Mouse (Mus musculus): ENCODE data around the gene Aph1c. TPM values are rescaled to one million over a fixed set of nuclear protein-coding genes. Genes with fewer than 3 reads are reported as not detected.
"Not testable (repeated sequence)": the region's sequence is repeated elsewhere in the genome, so short reads cannot be mapped to it uniquely, and the experiment has no call there.

Gene Aph1c
- total RNA-seq (2021), result 10 to 100 TPM in 1 of 2 experiments, 1 to 10 TPM in 1; 9.6 to 10.4 TPM
- long read RNA-seq, experiment 1, full-length matches to known transcripts, result 6 of 12 reads
- long read RNA-seq, experiment 1, partial matches to known transcripts, result 2 of 12 reads
- long read RNA-seq, experiment 1, other reads (novel, unspliced or antisense), result 4 of 12 reads
- long read RNA-seq, experiment 2, full-length matches to known transcripts, result 21 of 32 reads
- long read RNA-seq, experiment 2, partial matches to known transcripts, result 3 of 32 reads
- long read RNA-seq, experiment 2, other reads (novel, unspliced or antisense), result 8 of 32 reads

DNA sequence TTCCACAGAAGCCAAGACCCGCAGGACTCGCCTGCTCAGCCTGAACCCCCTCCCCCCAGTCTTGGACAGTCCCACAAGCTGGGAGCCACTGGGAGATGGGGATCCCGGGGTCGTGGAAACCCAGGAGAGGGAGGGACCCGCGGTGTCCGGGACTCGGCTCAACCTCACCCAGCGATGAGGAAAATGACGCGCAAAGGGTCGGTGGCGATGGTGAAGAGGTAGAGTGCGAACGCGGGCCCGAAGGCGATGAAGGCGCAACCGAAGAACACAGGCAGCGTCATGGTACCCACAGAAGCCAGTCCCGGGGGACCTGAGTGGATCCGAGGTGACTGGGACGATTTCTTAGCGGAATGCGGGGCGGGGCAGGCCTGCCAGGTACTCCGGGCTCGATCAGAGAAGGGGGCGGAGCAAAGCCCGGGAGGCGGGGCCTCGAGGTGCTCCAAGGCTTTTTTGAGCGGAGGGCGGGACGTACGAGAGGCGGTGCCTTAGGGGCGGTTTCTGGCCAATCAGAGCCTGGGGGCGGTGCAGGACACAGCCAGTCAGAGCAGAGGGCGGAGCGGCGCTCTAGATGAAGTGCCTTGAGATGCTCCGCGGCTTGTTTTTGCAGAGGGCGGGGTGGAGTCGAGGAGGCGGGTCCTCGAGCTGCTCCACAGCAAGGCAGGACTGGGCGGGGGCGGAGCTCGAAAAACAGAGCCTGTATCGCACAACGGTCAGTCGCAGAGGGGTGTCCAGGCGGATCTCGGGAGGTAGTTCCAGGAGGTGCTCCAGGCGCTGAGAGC is at the start of gene Aph1c:
Gene Aph1c (minus strand): TSS at position 409 of the 779 bp plus-strand sequence.
- peak; percentile 91 to 98 for DNase-seq (ENCODE audit: low spot score in 2 of 2)

DNA sequence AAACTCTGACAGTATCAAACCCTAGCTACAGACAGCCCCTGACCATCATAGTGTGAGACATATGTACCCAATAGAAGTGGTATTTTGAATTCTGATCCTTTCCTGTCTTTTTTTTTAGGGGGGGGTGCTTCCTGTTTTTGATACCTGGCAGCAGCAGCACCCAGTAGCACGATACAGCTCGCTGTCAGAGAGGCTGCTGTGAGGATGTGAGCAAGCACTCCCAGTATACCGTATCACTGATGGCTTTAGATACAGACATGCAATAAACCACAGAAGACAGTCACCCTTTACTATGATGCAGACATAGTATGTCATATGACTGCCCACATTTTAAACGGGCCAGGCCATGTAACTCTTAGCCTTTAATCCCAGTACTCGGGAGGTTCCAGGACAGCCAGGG is 49.0 kb upstream of the Aph1c start:
- no peak for DNase-seq (ENCODE audit: low spot score in 2 of 2)

DNA sequence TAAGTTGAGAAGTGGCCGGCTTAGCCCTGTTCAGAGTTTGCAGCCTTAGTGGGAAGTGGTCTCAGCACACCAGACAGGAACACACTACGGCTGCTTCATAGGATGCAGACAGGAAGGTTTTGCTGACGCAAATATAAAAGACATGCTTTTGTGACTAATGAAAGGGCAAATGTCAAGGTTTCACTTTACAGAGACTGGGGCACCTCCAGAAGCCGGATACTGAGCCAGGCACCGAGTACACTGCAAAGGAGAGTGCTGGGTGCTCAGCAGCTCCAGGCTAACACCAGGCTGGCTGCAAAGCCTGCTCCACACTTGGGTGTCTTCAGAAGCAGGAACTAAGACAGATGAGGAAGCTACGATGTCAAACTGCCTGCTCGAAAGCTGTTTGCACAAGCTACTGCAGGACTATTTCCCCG is 47.9 kb upstream of the Aph1c start:
- no peak for DNase-seq (ENCODE audit: low spot score in 2 of 2)

DNA sequence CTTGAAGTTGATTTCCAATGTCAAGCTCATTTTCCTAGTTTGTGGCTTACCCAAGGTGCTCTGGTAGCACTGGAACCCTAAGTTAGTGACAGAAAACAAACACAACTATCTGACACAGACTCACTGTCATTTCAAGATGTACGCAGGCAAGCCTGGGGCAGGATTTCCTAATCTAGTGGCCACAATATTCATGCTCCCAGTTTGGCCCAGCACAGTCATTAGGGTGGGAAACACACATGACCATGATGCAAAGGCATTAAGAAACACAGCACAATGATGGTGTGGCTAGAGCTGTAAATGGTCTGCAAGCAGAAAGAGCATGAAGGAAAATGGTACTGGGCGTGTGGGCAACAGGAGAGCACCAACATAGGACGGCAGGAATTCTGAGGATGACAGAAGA is 47.3 kb upstream of the Aph1c start:
- DNase-seq (ENCODE audit: low spot score in 2 of 2), result no peak

DNA sequence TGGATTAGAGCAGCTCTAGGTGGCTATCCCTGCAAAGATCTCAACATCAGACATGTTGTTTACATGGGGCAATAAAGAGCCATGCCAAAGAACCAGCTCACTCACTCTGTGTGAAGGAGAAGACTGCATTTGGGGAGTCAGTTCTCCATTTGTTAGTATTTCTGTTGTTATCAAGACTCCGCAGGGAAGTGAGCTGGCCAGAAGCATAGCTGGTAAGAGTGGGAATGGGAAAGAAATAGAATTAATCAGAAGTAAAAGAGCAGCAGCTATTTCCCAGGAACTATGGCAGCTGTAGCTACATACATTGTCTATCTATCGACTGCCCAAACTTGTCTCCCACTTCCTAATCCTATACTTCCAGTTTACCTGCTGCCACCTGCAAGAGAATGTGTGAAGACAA is 46.2 kb upstream of the Aph1c start:
- no peak for DNase-seq (ENCODE audit: low spot score in 2 of 2)

DNA sequence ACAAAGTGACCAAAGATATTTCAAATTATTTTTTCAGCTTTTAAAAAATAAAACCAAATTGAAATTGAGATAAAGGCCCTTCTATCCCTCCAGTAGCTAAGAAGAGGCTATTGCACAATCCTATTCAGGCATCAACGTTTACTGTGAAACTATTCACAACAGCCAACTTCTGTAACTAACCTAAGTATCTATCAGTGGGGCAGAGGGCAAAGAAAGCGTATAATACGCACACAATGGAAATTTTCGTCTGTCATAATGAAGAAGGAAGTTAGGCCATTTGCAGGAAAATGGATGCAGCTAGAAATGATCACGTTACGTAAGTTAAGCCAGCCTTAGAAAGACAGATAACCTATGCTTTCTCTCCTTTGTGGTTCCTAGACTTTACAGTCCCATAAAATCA is 45.0 kb upstream of the Aph1c start:
- DNase-seq (ENCODE audit: low spot score in 2 of 2), result no peak

DNA sequence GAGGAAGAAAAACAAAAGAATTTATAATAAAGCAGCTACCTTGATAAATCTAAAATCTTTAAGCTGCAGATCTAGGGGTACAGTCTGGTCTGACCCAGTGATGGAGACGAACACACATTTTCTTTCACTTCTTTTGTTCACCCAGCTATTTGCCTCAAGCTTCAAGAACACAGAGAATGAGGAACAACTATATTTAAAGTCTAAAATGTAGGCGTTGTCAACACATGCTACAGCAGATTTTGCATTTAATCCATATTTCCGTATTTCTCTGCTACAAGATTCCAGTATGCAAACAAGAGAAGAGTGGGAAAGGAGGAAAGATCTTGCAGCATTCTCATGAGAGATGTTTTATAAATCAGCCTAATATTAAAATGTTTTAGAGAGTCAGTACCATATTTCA is 44.4 kb upstream of the Aph1c start:
- no peak for DNase-seq (ENCODE audit: low spot score in 2 of 2)

DNA sequence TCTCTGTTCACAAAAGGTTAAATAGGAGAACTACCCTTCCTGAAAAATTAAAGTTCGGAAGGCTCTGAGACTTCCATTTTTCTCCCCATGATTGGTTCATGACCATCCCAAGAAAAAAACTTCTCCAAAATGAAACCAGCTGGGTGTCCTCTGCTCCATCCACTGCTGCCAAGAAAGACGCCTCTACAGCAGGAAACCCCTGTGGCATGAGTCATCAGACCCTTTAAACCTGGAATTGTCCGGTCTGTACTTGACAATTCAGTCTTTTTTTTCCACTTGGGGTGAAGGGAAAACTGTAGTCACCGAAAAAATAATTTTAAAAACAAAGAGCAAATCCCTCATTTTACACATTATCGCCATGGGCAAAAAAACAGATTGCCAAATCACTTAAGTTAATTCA is 42.1 kb upstream of the Aph1c start:
- DNase-seq (ENCODE audit: low spot score in 2 of 2), result no peak

DNA sequence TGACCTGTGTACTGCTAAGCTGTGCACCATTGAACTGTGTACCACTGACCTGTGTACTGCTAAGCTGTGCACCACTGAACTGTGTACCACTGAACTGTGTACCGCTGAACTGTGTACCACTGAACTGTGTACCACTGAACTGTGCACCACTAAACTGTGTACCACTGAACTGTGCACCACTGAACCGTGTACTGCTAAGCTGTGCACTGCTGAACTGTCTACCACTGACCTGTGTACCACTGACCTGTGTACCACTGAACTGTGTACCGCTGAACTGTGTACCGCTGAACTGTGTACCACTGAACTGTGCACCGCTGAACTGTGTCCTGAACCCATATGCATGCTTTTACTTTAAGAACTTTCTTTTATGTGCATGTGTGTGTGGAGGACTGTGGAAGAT is 39.8 kb upstream of the Aph1c start:
- no peak for DNase-seq (ENCODE audit: low spot score in 2 of 2)

DNA sequence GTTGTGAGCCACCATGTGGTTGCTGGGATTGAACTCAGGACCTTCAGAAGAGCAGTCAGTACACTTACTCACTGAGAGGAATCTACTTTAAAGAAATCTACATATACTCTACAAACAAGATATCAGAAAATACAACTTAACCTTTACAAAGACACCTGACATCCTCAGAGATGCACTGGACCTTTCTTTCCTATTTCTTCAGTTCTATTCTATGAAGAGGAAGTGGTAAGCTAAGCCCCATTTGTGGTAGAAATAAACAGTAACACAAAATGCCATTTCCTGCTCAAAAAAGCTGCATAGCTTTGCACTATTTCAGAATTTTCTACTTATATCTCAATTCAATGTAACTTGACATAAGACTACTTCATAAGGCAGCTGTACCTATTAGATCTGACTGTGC is 39.0 kb upstream of the Aph1c start:
- no peak for DNase-seq (ENCODE audit: low spot score in 2 of 2)

DNA sequence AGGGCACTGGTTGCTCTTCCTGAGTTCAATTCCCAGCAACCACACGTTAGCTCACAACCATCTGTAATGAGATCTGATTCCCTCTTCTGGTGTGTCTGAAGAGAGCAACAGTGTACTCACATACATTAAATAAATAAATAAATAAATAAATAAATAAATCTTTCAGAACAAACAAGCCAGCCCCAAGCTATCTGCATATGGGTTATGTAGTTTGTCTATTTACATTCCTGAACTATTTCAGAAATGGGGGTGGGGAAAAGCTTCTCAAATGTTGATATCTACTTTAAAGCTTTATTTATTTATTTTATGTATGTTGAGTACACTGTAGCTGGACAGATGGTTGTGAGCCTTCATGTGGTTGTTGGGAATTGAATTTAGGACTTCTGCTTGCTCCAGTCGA is 38.5 kb upstream of the Aph1c start:
- DNase-seq (ENCODE audit: low spot score in 2 of 2), result not testable (repeated sequence)

DNA sequence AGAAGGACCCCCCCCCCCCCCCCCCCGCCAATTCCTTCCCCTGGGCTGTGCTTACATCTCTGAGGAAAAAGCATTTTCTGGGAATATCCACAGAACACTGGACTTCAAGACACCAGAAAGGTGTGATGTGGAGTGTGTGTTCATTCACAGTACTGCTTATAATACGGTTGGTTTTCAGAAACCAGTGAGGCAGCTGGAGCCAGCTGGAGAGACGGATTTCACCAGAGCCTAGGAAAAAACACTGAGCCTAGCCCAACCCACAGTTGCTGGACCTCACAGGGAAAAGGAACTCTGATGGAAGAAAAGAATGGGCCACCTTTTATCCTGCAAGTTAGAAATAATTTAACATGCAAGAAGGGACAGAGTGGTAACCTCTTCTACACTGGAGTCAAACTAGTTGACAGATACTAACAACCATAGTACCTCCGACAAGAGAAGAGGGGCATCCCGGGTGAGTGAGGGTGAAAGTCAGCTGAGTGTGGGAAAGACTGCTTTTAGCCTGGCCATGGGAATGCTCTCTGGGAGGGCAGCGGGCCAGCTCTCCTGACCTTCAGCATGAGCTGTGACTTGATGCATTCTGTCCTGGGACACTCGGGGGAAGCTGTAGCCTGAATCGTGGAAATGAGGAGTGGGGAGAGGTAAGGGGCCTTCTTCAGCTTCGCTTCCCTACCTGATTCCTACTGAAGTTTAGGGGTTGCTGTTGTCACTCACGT is 37.6 kb upstream of the Aph1c start:
- peak; percentile 20 to 25 for DNase-seq (ENCODE audit: low spot score in 2 of 2)

DNA sequence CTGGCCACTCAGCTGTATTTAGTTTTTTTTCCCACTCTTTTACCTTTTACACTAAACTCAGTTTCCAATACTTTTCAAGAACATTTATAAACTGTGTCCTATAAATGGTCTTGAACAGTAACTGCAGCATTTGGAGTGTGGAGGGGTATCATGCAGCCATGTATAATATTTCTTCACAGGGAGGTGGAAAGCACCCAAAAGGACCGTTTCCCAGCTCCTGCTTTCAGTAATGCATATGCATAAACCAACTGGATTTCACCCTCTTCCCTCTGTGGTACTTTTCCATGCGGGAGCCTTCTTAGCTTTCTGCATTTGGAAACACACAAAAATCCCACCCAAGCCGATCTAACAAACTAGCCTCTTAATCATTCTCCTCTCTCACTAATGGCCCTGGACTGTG is 30.2 kb upstream of the Aph1c start:
- no peak for DNase-seq (ENCODE audit: low spot score in 2 of 2)

DNA sequence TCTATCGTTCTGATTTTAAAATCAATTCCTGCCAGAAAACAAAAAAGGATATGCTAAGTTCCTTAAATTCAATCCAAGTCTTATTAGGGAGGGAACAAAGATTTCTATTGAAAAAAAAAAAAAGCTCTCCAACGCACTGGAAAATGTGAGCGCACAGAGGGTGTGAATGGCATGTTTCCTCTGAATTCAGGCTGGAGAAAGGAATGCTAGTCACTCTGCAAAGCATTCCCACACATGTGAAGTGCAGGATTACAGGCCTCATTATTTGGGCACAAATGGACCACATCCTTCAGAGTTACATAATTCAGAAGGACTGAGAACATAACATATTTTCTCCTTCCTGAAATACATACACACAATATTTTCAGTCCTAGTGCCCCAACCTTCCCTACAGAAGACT is 28.9 kb upstream of the Aph1c start:
- no peak for DNase-seq (ENCODE audit: low spot score in 2 of 2)

DNA sequence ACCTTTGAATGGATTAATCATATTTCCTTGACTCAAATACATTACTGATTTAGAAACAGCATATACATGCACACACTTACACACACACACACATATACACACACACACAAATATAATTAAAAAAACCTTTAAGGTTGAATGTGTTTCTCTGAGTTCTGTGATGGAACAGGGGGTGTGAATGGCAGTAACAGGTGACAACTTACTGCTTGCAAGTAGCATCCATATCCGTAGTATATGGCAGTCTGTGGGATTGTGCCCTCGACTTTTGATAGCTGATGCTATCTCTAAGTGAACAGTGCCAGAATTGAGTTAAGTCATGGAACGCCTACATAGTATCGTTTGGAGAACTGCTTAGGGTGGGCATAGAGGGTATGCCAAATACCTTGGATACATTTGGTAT is 27.7 kb upstream of the Aph1c start:
- DNase-seq (ENCODE audit: low spot score in 2 of 2), result no peak

DNA sequence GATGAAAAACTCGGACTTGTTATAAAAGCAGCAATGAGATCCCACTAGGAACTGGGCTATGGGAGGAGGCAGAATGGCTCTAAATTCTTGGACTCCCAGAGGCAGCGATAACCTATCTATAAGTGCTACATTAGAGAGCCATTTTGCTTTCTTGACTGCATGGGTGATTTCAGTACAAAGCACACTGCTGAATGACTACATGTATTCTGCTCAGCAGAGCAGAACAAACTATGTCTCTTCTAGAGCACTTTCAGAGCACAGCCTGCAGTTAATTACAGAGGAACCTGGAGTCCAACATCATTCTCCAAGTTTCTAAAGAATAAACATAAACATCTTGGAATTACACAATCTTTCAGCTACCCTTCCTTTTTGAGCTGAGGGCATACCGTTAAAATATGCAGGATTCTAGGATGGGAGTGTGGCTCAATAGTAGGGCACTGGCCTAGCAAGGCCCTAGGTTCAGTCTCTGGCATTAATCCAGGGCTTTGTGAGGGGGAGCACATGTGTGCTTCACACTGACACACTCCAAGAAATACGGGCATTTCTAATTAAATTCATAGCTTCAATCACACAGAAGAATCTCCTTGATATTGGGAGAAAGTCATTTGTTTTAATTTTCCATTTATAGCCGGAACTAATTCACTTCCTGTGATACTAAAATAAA is 26.7 kb upstream of the Aph1c start:
- no peak for DNase-seq (ENCODE audit: low spot score in 2 of 2)

DNA sequence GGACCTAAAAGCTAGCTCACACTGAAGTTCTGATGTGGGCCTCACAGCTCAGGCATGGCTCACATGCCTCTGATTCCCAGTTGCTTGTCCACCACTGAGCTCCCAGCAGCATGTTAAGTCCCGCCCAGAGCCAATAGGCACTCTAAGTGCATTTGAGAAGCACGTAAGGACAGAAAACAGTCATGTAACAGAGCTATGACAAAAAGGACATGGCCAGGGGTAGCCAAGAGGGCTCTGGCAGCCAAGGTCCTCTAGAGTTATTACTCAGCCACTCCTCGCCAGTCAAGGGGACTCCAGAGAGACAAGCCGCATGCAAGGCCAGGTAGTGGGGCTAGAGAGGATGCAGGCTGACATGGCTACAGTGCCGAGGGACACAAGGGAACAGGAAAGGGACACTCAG is 25.0 kb upstream of the Aph1c start:
- no peak for DNase-seq (ENCODE audit: low spot score in 2 of 2)

DNA sequence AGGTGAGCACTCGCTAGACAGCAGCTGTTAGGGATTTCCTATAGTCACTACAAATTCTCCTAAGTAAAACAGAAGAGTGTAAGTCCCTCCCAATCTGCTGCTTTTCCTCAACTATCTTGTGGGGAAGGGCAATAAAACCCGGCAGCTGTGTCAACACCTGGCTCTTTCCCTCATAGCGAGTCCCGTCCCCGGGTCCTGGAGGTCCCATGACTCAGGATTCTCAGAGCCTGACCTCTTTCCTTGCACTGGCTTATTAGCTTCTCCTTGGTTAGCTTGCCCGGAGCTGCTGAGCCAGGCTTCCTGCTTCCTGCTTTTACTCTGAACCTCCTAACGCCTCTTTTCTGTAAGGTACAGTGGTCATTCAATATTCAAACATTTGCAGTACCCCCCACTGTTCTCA is 21.3 kb upstream of the Aph1c start:
- no peak for DNase-seq (ENCODE audit: low spot score in 2 of 2)

DNA sequence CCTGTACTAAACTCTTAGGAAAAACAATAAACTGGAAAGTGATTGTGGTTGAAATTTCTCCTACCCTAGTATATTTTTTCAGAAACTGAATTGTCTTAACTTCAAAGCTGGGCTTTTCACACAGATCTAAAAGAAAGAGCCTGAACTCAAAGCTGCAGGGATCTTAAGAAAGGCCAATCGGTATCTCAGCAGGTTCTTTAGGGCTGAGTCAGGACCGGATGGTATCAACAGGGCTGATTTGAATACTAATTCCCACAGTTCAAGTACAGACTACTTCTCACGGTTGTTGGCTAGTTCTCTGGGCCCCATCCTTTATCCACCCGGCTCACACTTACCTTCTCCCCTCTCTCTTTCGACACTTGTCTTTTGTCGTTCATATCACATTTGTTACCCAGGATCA is 18.1 kb upstream of the Aph1c start:
- no peak for DNase-seq (ENCODE audit: low spot score in 2 of 2)

DNA sequence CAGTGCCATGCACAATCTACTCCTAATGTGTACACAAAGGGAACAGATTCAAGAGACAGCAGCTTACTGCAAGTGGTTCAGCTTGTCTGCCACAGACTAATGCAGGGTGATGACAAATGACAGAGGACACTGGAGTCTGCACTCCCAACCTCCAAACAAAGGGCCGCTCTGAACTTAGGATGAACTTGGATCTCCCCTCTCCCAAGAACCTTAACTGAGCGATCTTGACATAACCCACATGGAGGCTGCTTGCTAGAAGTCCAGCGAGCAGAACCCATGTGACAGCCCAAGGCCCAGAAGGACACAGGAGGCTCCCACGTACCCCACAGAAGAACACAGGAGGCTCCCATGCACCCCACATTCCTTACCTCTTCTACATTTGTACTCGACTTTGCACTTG is 16.4 kb upstream of the Aph1c start:
- no peak for DNase-seq (ENCODE audit: low spot score in 2 of 2)

DNA sequence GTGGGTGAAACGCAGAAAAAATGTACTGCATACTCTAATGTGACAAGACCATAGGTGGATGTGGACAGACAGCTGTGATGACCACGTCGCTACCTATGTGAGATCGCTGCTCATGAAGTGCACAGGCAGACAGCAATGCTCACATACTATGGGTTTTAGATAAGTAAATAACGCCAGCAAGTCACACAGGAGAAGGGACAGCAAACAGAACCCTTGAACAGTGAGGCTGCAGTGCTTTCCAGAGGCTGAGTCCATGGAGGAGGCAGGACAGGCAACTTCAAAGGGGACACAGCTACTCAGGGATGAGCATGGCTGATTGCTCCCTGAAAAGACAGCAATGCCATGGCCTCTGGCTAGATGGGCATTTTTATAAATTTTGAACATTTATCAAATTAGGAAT is 12.3 kb upstream of the Aph1c start:
- no peak for DNase-seq (ENCODE audit: low spot score in 2 of 2)

DNA sequence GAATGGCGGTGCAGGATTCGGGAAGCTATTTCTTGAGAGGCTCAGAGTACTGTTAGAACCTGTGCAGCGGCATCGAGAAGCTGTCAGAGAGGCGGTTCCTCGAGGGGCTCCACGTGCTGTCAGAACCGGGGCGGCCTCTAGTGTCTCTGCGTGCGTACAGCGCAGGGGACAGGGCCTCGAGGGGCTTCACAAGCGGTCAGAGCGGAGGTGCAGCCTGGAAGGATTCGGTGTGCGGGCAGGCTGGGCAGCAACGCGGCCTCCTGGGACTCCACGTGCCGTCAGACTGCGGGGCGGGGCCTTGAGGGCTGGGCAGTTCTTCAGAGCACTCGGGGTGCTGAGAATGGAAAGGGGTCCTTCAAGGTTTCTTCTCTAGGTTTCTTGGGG is 563 bp upstream of the Aph1c start:
- DNase-seq (ENCODE audit: low spot score in 2 of 2), result no peak
